ENCODE assay signal across 8 mouse cellular contexts in the genomic region with DNA sequence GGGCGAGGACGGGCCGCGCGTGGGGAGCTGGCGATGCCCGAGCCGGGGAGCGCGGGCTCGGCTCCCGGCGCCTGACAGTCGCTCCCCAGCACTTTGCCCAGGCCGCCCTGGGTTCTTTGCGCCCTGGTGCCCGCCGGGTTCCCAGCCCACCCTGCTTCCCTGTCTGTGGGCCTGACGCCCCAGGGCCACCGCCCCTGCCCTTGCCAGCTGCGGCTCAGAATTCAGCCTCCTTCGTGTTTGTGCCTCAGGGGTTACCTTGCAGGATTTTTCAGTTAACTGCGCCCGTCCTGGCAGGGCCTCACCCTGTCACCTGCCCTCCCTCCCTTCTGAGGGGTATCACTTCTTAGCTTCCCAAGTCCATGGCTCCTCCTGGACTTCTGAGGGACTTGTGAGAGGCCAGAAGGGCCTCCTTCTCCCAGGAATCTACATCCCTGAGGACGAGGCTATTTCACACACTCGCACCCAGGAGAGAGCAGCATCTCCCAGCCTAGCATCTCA. TPM values are rescaled to one million over a fixed set of nuclear protein-coding genes. Genes with fewer than 3 reads are reported as not detected.
DNase-seq lines count a peak whose midpoint lies in the region; ATAC-seq and TF ChIP-seq lines count a peak whose summit lies in the region.

No protein-coding gene starts in this region.

- H3K9ac ChIP-seq in neural tube, embryonic 11.5 days (ENCODE audit: low read length) = peak overlapping the region; percentile 60
- peak overlapping the region; percentile 56 for H3K9ac ChIP-seq in limb, embryonic 14.5 days (ENCODE audit: low read depth, low read length, severe bottlenecking)
- H3K9ac ChIP-seq in stomach, embryonic 15.5 days = no peak overlapping the region

- WGBS in neural tube, embryonic 11.5 days = 1% methylated on average over 20 of the region's 26 CpGs
- 7% methylated on average over 9 of the region's 26 CpGs for WGBS in limb, embryonic 14.5 days
- 3% methylated on average over 21 of the region's 26 CpGs for WGBS in stomach, embryonic 15.5 days

- DNase-seq in cerebellum, adult 8-10 months = peak; percentile 35
- no peak for DNase-seq in cerebellum, adult 11 months
- no peak for DNase-seq in neural tube, embryonic 11.5 days (ENCODE audit: low spot score)
- no peak for DNase-seq in neural tube, embryonic 10.5 days (ENCODE audit: extremely low spot score, low spot score)
- no peak for DNase-seq in limb, embryonic 14.5 days (ENCODE audit: low spot score)
- DNase-seq in urinary bladder, postnatal 4 days (ENCODE audit: low spot score in 2 of 2) = no peak
- DNase-seq in ovary, postnatal 14 days (ENCODE audit: low spot score) = no peak

- peaks cover under 1% of the 10 kb centered on the region; the same call in 1 of the 2 replicates for H3K36me3 ChIP-seq in neural tube, embryonic 11.5 days (ENCODE audit: control insufficient read depth, insufficient read depth, low read length)
- H3K36me3 ChIP-seq in limb, embryonic 14.5 days (ENCODE audit: control insufficient read depth, insufficient read depth, low read length) = peaks cover 11% of the 10 kb centered on the region
- peaks cover 14% of the 10 kb centered on the region for H3K36me3 ChIP-seq in stomach, embryonic 15.5 days

- no peaks in the 10 kb centered on the region for H3K9me3 ChIP-seq in neural tube, embryonic 11.5 days (ENCODE audit: control insufficient read depth, low read length)
- no peaks in the 10 kb centered on the region for H3K9me3 ChIP-seq in limb, embryonic 14.5 days (ENCODE audit: control insufficient read depth, low read length)
- no peaks in the 10 kb centered on the region for H3K9me3 ChIP-seq in stomach, embryonic 15.5 days

- H3K4me3 ChIP-seq in neural tube, embryonic 11.5 days (ENCODE audit: low read depth, low read length) = peak overlapping the region; percentile 54
- peak overlapping the region; percentile 56 for H3K4me3 ChIP-seq in limb, embryonic 14.5 days (replicated peaks; ENCODE audit: low read length)
- peak overlapping the region; percentile 51 for H3K4me3 ChIP-seq in stomach, embryonic 15.5 days (replicated peaks)

- no peak overlapping the region for H3K27ac ChIP-seq in neural tube, embryonic 11.5 days (ENCODE audit: low read depth, low read length)
- H3K27ac ChIP-seq in limb, embryonic 14.5 days (replicated peaks; ENCODE audit: low read depth, low read length) = no peak overlapping the region
- no peak overlapping the region for H3K27ac ChIP-seq in stomach, embryonic 15.5 days

- peaks cover 40% of the 10 kb centered on the region for H3K27me3 ChIP-seq in neural tube, embryonic 11.5 days (ENCODE audit: control insufficient read depth, insufficient read depth, low read length)
- H3K27me3 ChIP-seq in limb, embryonic 14.5 days (ENCODE audit: control insufficient read depth, insufficient read depth, low read length) = peaks cover 33% of the 10 kb centered on the region
- peaks cover 59% of the 10 kb centered on the region for H3K27me3 ChIP-seq in stomach, embryonic 15.5 days (replicated peaks)

- H3K4me1 ChIP-seq in neural tube, embryonic 11.5 days (ENCODE audit: control insufficient read depth, insufficient read depth, low read length) = peaks cover 14% of the 10 kb centered on the region
- H3K4me1 ChIP-seq in limb, embryonic 14.5 days (ENCODE audit: control insufficient read depth, insufficient read depth, low read length) = peaks cover 8% of the 10 kb centered on the region
- peaks cover 20% of the 10 kb centered on the region for H3K4me1 ChIP-seq in stomach, embryonic 15.5 days

- peak overlapping the region; percentile 95 for H3K4me2 ChIP-seq in neural tube, embryonic 11.5 days (ENCODE audit: low read depth)
- peak overlapping the region; percentile 100 for H3K4me2 ChIP-seq in limb, embryonic 14.5 days (replicated peaks; ENCODE audit: low read depth, low read length, severe bottlenecking)
- peak overlapping the region; percentile 97 for H3K4me2 ChIP-seq in stomach, embryonic 15.5 days

- ATAC-seq in neural tube, embryonic 11.5 days (ENCODE audit: insufficient read depth, low FRiP score, low TSS enrichment) = no peak
- ATAC-seq in limb, embryonic 14.5 days (ENCODE audit: low FRiP score, low read depth) = no peak
- no peak for ATAC-seq in stomach, embryonic 15.5 days (ENCODE audit: insufficient read depth, low FRiP score, low read depth)

- no peak for TF ChIP-seq POLR2A in limb, embryonic 14.5 days (IDR thresholded peaks at IDR 0.05; ENCODE audit: borderline replicate concordance, extremely low read depth, insufficient read depth, insufficient read length)

RNA-seq across cellular contexts. Expression of gene Chd5, which starts 0.9 kb away (rescaled TPM):
- 0.20 and 0.31 TPM in 2 replicates for polyA plus RNA-seq in neural tube, embryonic 11.5 days (2014; fragmentation: Nextera tagmentation; extraction: Ambion mirVana)
- 0.72 and 0.83 TPM in 2 replicates for polyA plus RNA-seq in limb, embryonic 14.5 days (2012; rRNA removed)
- polyA plus RNA-seq in limb, embryonic 14.5 days (2014; fragmentation: Nextera tagmentation; extraction: Ambion mirVana) = 0.07 and 0.54 TPM in 2 replicates
- polyA plus RNA-seq in stomach, embryonic 15.5 days (2015; fragmentation: Nextera tagmentation; extraction: Ambion mirVana) = 1.4 and 1.5 TPM in 2 replicates

RNA-seq across cellular contexts. Expression of gene Rpl22, which starts 13.8 kb away (rescaled TPM):
- polyA plus RNA-seq in neural tube, embryonic 11.5 days (2014; fragmentation: Nextera tagmentation; extraction: Ambion mirVana) = 311 and 312 TPM in 2 replicates
- 296 and 760 TPM in 2 replicates for polyA plus RNA-seq in limb, embryonic 14.5 days (2012; rRNA removed)
- 422 and 460 TPM in 2 replicates for polyA plus RNA-seq in limb, embryonic 14.5 days (2014; fragmentation: Nextera tagmentation; extraction: Ambion mirVana)
- 372 and 377 TPM in 2 replicates for polyA plus RNA-seq in stomach, embryonic 15.5 days (2015; fragmentation: Nextera tagmentation; extraction: Ambion mirVana)

RNA-seq across cellular contexts. Expression of gene Rnf207, which starts 20.5 kb away (rescaled TPM):
- 2.1 and 2.2 TPM in 2 replicates for polyA plus RNA-seq in neural tube, embryonic 11.5 days (2014; fragmentation: Nextera tagmentation; extraction: Ambion mirVana)
- polyA plus RNA-seq in limb, embryonic 14.5 days (2012; rRNA removed) = 0.92 and 1.1 TPM in 2 replicates
- 0.39 and 0.50 TPM in 2 replicates for polyA plus RNA-seq in limb, embryonic 14.5 days (2014; fragmentation: Nextera tagmentation; extraction: Ambion mirVana)
- 1.0 TPM in 2 replicates for polyA plus RNA-seq in stomach, embryonic 15.5 days (2015; fragmentation: Nextera tagmentation; extraction: Ambion mirVana)

RNA-seq across cellular contexts. Expression of gene Icmt, which starts 42.3 kb away (rescaled TPM):
- 27.1 and 31.3 TPM in 2 replicates for polyA plus RNA-seq in neural tube, embryonic 11.5 days (2014; fragmentation: Nextera tagmentation; extraction: Ambion mirVana)
- polyA plus RNA-seq in limb, embryonic 14.5 days (2012; rRNA removed) = 26.6 and 30.7 TPM in 2 replicates
- 27.6 and 32.7 TPM in 2 replicates for polyA plus RNA-seq in limb, embryonic 14.5 days (2014; fragmentation: Nextera tagmentation; extraction: Ambion mirVana)
- polyA plus RNA-seq in stomach, embryonic 15.5 days (2015; fragmentation: Nextera tagmentation; extraction: Ambion mirVana) = 19.1 and 21.4 TPM in 2 replicates

RNA-seq across cellular contexts. Expression of gene Hes3, which starts 47.9 kb away (rescaled TPM):
- polyA plus RNA-seq in neural tube, embryonic 11.5 days (2014; fragmentation: Nextera tagmentation; extraction: Ambion mirVana) = 1.6 and 2.3 TPM in 2 replicates
- polyA plus RNA-seq in limb, embryonic 14.5 days (2012; rRNA removed) = 0.03 and 0.13 TPM in 2 replicates
- polyA plus RNA-seq in limb, embryonic 14.5 days (2014; fragmentation: Nextera tagmentation; extraction: Ambion mirVana) = not detected in 2 replicates
- polyA plus RNA-seq in stomach, embryonic 15.5 days (2015; fragmentation: Nextera tagmentation; extraction: Ambion mirVana) = 0.09 TPM in 1 of 2 replicates, not detected in the other
